Mouse (Mus musculus) CD4-positive helper T cell, adult 2 months (primary cell): ENCODE data around the gene Rnls.
"Not testable (repeated sequence)": the region's sequence is repeated elsewhere in the genome, so short reads cannot be mapped to it uniquely, and the experiment has no call there.

Source experiments
- DNase-seq: peaks from one replicate; pipeline ENCODE4 v3.0.0-alpha.2; 2012; ENCODE audit warnings: low read depth, missing footprints, low spot score

Rnls gene

GRCm38 (mm10) chr19:33391651-33392382, at the start of gene Rnls:
Gene Rnls, minus strand, starts transcription at chr19:33392295.
- DNase-seq, result peak; percentile 82

- peak; percentile 82 for DNase-seq
These were observed 37.4 kb upstream of the Rnls start for GRCm38 (mm10) chr19:33429457-33429856.

- DNase-seq, result not testable (repeated sequence)
These were observed 27.3 kb upstream of the Rnls start for GRCm38 (mm10) chr19:33419368-33419767.

GRCm38 (mm10) chr19:33380825-33381224, 11.3 kb downstream of the Rnls start:
- no peak for DNase-seq

- peak; percentile 31 for DNase-seq
These were observed 11.7 kb downstream of the Rnls start for GRCm38 (mm10) chr19:33380386-33380785.

GRCm38 (mm10) chr19:33368808-33369207, 23.3 kb downstream of the Rnls start:
- DNase-seq, result no peak

- DNase-seq, result peak; percentile 70
These were observed 25.4 kb downstream of the Rnls start for GRCm38 (mm10) chr19:33366661-33367060.

GRCm38 (mm10) chr19:33357019-33357418, 35.1 kb downstream of the Rnls start:
- no peak for DNase-seq

- no peak for DNase-seq
These were observed 52.0 kb downstream of the Rnls start for GRCm38 (mm10) chr19:33340119-33340518.

- no peak for DNase-seq
These were observed 65.1 kb downstream of the Rnls start for GRCm38 (mm10) chr19:33326706-33327641.

GRCm38 (mm10) chr19:33318785-33319184, 73.3 kb downstream of the Rnls start:
- DNase-seq, result no peak

GRCm38 (mm10) chr19:33317130-33317529, 75.0 kb downstream of the Rnls start:
- DNase-seq, result no peak

GRCm38 (mm10) chr19:33299726-33300292, 92.3 kb downstream of the Rnls start:
- DNase-seq, result no peak

GRCm38 (mm10) chr19:33296338-33296737, 95.8 kb downstream of the Rnls start:
- no peak for DNase-seq

GRCm38 (mm10) chr19:33282985-33283384, 109.1 kb downstream of the Rnls start:
- no peak for DNase-seq

- DNase-seq, result no peak
These were observed 115.7 kb downstream of the Rnls start for GRCm38 (mm10) chr19:33276421-33276820.

- DNase-seq, result no peak
These were observed 118.4 kb downstream of the Rnls start for GRCm38 (mm10) chr19:33273676-33274075.

- no peak for DNase-seq
These were observed 120.5 kb downstream of the Rnls start for GRCm38 (mm10) chr19:33271571-33271970.

GRCm38 (mm10) chr19:33270231-33270630, 121.9 kb downstream of the Rnls start:
- DNase-seq, result no peak

- peak; percentile 37 for DNase-seq
These were observed 124.1 kb downstream of the Rnls start for GRCm38 (mm10) chr19:33268044-33268443.

- peak; percentile 84 for DNase-seq
These were observed 126.8 kb downstream of the Rnls start for GRCm38 (mm10) chr19:33265245-33265644.
